Mouse (Mus musculus) heart, embryonic 11.5 days (tissue): ENCODE data around the gene Scarf1. TPM values are rescaled to one million over a fixed set of nuclear protein-coding genes. Genes with fewer than 3 reads are reported as not detected.

Source experiments
- ATAC-seq: fragments of 200-750 bp; cut with Nextera tagmentation; replicated peaks from 2 replicates; pipeline ENCODE4 v1.8.0; 2017; ENCODE audit warnings: moderate library complexity; ENCODE audit not compliant: insufficient number of reproducible peaks, low FRiP score, low TSS enrichment
- H3K27ac ChIP-seq: fragments of 300-500 bp; sonication (generic); 2 replicates; pipeline ENCODE4 v1.5.1; 2014; ENCODE audit warnings: mild to moderate bottlenecking, low read depth, low read length
- H3K27me3 ChIP-seq: fragments of 300-500 bp; sonication (generic); 2 replicates; pipeline ENCODE4 v1.6.1; 2014; ENCODE audit warnings: mild to moderate bottlenecking, low read length, mixed read lengths; ENCODE audit not compliant: control insufficient read depth, insufficient read depth
- H3K36me3 ChIP-seq: fragments of 300-500 bp; sonication (generic); 2 replicates; pipeline ENCODE4 v1.6.1; 2014; ENCODE audit warnings: mild to moderate bottlenecking, low read length, moderate library complexity, mixed read lengths; ENCODE audit not compliant: control insufficient read depth, insufficient read depth
- H3K4me1 ChIP-seq: fragments of 300-500 bp; sonication (generic); 2 replicates; pipeline ENCODE4 v1.6.1; 2014; ENCODE audit warnings: low read length; ENCODE audit not compliant: control insufficient read depth, insufficient read depth
- H3K4me2 ChIP-seq: fragments of 300-500 bp; sonication (generic); 2 replicates; pipeline ENCODE4 v1.6.1; 2014; ENCODE audit warnings: mild to moderate bottlenecking, moderate library complexity
- H3K4me3 ChIP-seq: fragments of 300-500 bp; sonication (generic); 2 replicates; pipeline ENCODE4 v1.5.1; 2014; ENCODE audit warnings: low read depth, low read length
- H3K9ac ChIP-seq: fragments of 300-500 bp; sonication (generic); 2 replicates; pipeline ENCODE4 v1.6.1; 2014; ENCODE audit warnings: mild to moderate bottlenecking, low read depth, low read length, moderate library complexity
- H3K9me3 ChIP-seq: fragments of 300-500 bp; sonication (generic); replicated peaks from 2 replicates; pipeline ENCODE4 v1.6.1; 2016; ENCODE audit warnings: low read length; ENCODE audit not compliant: control insufficient read depth
- WGBS: fragments of 180-500 bp; shearing (Covaris S2); extraction: QIAGEN DNeasy Blood & Tissue Kit; methylation state at CpG from one replicate; pipeline ENCODE4 v1.1.7; 2014; ENCODE audit not compliant: insufficient replicate concordance; 5-methylcytosine and 5-hydroxymethylcytosine counted together
- polyA plus RNA-seq: library from polyadenylated mRNA; unstranded; fragments of >200 nt; fragmentation: Nextera tagmentation; extraction: Ambion mirVana; gene quantifications from 2 replicates; pipeline ENCODE4 v1.2.1, GENCODE M21; 2014

The Scarf1 gene
- polyA plus RNA-seq, 1 experiment from 2014 or later, result 7.6 TPM

DNA sequence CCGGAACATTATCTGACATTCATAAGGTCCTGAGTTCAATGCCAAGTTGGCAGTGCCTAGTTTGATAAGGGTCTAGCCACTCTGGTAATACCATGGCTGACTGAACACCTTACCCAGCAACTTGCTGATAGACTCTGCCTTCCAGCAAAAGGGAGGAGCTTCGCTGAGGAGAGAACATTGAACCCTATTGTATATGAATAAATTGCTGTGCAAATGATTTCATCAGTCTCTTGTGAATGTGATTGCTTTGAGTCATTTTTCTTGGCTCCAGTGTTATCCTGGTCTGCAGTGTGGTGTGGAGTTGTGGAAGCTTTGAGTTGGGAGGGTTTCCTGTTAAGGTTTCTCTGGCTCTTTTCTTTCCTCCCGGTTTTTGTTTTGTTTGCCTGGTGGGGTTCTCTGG, 42.7 kb upstream of the Scarf1 start:
- 73% methylated on average over 3 of the region's 3 CpGs for WGBS
- Histone ChIP-seq H3K36me3 (peaks cover 4% of the 10 kb centered on the region), H3K27me3 (no peaks in the 10 kb centered on the region), H3K4me3 (no peak overlapping the region), H3K27ac (no peak overlapping the region), H3K4me1 (peaks cover 9% of the 10 kb centered on the region), H3K9ac (no peak overlapping the region), H3K4me2 (no peak overlapping the region), H3K9me3 (no peaks in the 10 kb centered on the region)
- ATAC-seq, result no peak

GRCm38 (mm10) chr11:75472469-75473081, 40.8 kb upstream of the Scarf1 start:
- Histone ChIP-seq H3K27me3 (no peaks in the 10 kb centered on the region), H3K4me2 (no peak overlapping the region), H3K4me3 (no peak overlapping the region), H3K4me1 (peaks cover 3% of the 10 kb centered on the region), H3K9me3 (no peaks in the 10 kb centered on the region), H3K27ac (no peak overlapping the region), H3K9ac (no peak overlapping the region), H3K36me3 (no peaks in the 10 kb centered on the region)
- ATAC-seq, result no peak
- WGBS, result 69% methylated on average over 11 of the region's 11 CpGs

GRCm38 (mm10) chr11:75473376-75473775, 40.0 kb upstream of the Scarf1 start:
- WGBS, result 62% methylated on average over 7 of the region's 7 CpGs
- Histone ChIP-seq H3K4me1 (no peaks in the 10 kb centered on the region; the same call in 1 of the 2 replicates), H3K9me3 (no peaks in the 10 kb centered on the region), H3K4me2 (no peak overlapping the region), H3K36me3 (no peaks in the 10 kb centered on the region), H3K27me3 (no peaks in the 10 kb centered on the region), H3K9ac (no peak overlapping the region), H3K4me3 (no peak overlapping the region), H3K27ac (no peak overlapping the region)
- ATAC-seq, result no peak

- no peaks in the 10 kb centered on the region for H3K27me3 ChIP-seq
- WGBS, result 24% methylated on average over 3 of the region's 3 CpGs
- peaks cover 8% of the 10 kb centered on the region for H3K4me1 ChIP-seq
- no peak overlapping the region for H3K9ac ChIP-seq
- peak overlapping the region; percentile 92; the same call in 1 of the 2 replicates for H3K4me2 ChIP-seq
- no peak for ATAC-seq
- no peaks in the 10 kb centered on the region for H3K9me3 ChIP-seq
- no peak overlapping the region for H3K27ac ChIP-seq
- H3K36me3 ChIP-seq, result peaks cover 16% of the 10 kb centered on the region
- no peak overlapping the region; the same call in 1 of the 2 replicates for H3K4me3 ChIP-seq
These were observed 27.1 kb upstream of the Scarf1 start for GRCm38 (mm10) chr11:75486192-75486591.

GRCm38 (mm10) chr11:75486601-75487285, 26.6 kb upstream of the Scarf1 start, which contains the start of gene Prpf8:
Gene Prpf8 (plus strand): TSS chr11:75486816.
- H3K27me3 ChIP-seq, result no peaks in the 10 kb centered on the region
- peak within 1 kb of the TSS; percentile 91 for H3K9ac ChIP-seq
- peak within 1 kb of the TSS; percentile 92 for H3K4me2 ChIP-seq
- H3K4me3 ChIP-seq, result peak within 1 kb of the TSS; percentile 84
- WGBS, result under 1% methylated on average over 52 of the region's 52 CpGs
- H3K4me1 ChIP-seq, result peaks cover 8% of the 10 kb centered on the region
- H3K9me3 ChIP-seq, result no peaks in the 10 kb centered on the region
- ATAC-seq, result peak; percentile 98
- H3K36me3 ChIP-seq, result peaks cover 21% of the 10 kb centered on the region
- 0 out of 2 replicates have a peak within 1 kb of the TSS, but pooled peaks have one; percentile 7 for H3K27ac ChIP-seq

- Histone ChIP-seq H3K4me3 (peak overlapping the region; percentile 84), H3K27ac (no peak overlapping the region), H3K9me3 (no peaks in the 10 kb centered on the region), H3K27me3 (no peaks in the 10 kb centered on the region), H3K9ac (peak overlapping the region; percentile 91), H3K4me1 (peaks cover 8% of the 10 kb centered on the region), H3K36me3 (peaks cover 28% of the 10 kb centered on the region), H3K4me2 (peak overlapping the region; percentile 92)
- no peak for ATAC-seq
- WGBS, result 34% methylated on average over 6 of the region's 6 CpGs
These were observed 25.8 kb upstream of the Scarf1 start for GRCm38 (mm10) chr11:75487496-75487895.

- Histone ChIP-seq H3K4me1 (no peaks in the 10 kb centered on the region), H3K36me3 (peaks cover 88% of the 10 kb centered on the region), H3K27ac (no peak overlapping the region), H3K27me3 (no peaks in the 10 kb centered on the region), H3K9ac (no peak overlapping the region), H3K9me3 (no peaks in the 10 kb centered on the region), H3K4me2 (no peak overlapping the region), H3K4me3 (no peak overlapping the region)
- no peak for ATAC-seq
- 91% methylated on average over 10 of the region's 10 CpGs for WGBS
These were observed 18.9 kb upstream of the Scarf1 start for GRCm38 (mm10) chr11:75494296-75495049.

- Histone ChIP-seq H3K4me1 (no peaks in the 10 kb centered on the region), H3K27me3 (no peaks in the 10 kb centered on the region), H3K36me3 (peaks cover 91% of the 10 kb centered on the region), H3K9me3 (no peaks in the 10 kb centered on the region), H3K4me2 (no peak overlapping the region), H3K27ac (no peak overlapping the region), H3K4me3 (no peak overlapping the region), H3K9ac (no peak overlapping the region)
- 35% methylated on average over 1 of the region's 1 CpGs for WGBS
- ATAC-seq, result no peak
These were observed 15.2 kb upstream of the Scarf1 start for GRCm38 (mm10) chr11:75498126-75498525.
